Mouse (Mus musculus) cerebellum, adult 2 months (tissue): ENCODE results near the gene Atp1a1. TPM values are rescaled to one million over a fixed set of nuclear protein-coding genes. Genes with fewer than 3 reads are reported as not detected.
A peak's percentile ranks its signal among the peaks of the same experiment; 100 is the strongest.

ENCODE experiments used
- DNase-seq, 2 experiments: peaks; one replicate each; pipeline ENCODE4 v3.0.0; 2021
- H3K27ac ChIP-seq: fragments of 200-500 bp; 2 replicates; pipeline ENCODE4 v1.5.1; 2012; ENCODE audit warnings: low read length, control low read depth, inconsistent platforms; ENCODE audit not compliant: insufficient read depth
- H3K27me3 ChIP-seq: fragments of 200-500 bp; 2 replicates; pipeline ENCODE4 v1.6.1; 2012; ENCODE audit warnings: inconsistent platforms, mild to moderate bottlenecking, low read length, moderate library complexity; ENCODE audit not compliant: control insufficient read depth, insufficient read depth
- H3K4me1 ChIP-seq: fragments of 200-500 bp; 2 replicates; pipeline ENCODE4 v1.6.1; 2011; ENCODE audit warnings: low read length; ENCODE audit not compliant: control insufficient read depth, insufficient read depth
- H3K4me3 ChIP-seq: fragments of 200-500 bp; replicated peaks from 2 replicates; pipeline ENCODE3; 2011; ENCODE audit warnings: mild to moderate bottlenecking, low read depth, low read length, control low read depth; ENCODE audit not compliant: insufficient read depth
- CTCF ChIP-seq: fragments of 200-500 bp; IDR thresholded peaks from 2 replicates; pipeline ENCODE4 v1.5.1; 2011; ENCODE audit warnings: low read depth, mild to moderate bottlenecking, control low read depth, low read length, moderate library complexity, borderline replicate concordance; ENCODE audit not compliant: insufficient read depth
- POLR2A ChIP-seq: fragments of 200-500 bp; IDR thresholded peaks from 2 replicates; pipeline ENCODE4 v1.6.1; 2011; ENCODE audit warnings: low read length, control low read depth, borderline replicate concordance; ENCODE audit not compliant: insufficient read depth
- WGBS: fragments of 180-500 bp; shearing (Covaris S2); methylation state at CpG from one replicate; pipeline ENCODE4 v1.1.7; 2018; 5-methylcytosine and 5-hydroxymethylcytosine counted together
- polyA plus RNA-seq: library from polyadenylated mRNA; depleted of rRNA; stranded (reverse); fragments of >200 nt; gene quantifications from 2 replicates; pipeline ENCODE4 v1.2.3, GENCODE M21; 2012; rRNA removed

Atp1a1 gene
- polyA plus RNA-seq, 1 experiment = 826 TPM

DNA sequence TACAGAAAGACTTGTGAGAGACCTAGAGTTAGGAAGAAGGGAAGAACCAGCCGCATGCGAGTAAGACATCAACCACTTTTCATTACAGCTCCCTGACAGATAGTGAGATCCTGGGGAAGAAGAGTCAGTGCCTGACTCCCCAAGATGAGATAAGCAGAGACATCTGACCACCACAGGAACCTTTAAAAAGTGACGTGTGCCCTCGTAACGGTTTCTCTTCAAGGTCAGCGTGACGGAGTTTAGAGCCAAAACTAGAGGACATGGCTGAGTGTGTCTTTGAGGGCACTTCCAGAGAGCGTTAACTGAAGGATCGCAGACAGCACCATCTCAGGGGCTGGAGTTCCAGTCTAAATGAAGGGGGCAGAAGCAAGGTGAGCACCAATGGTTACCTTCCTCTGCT is 70.2 kb downstream of the Atp1a1 start:
- no peak overlapping the region for H3K27ac ChIP-seq
- H3K4me3 ChIP-seq = no peak overlapping the region
- TF ChIP-seq CTCF (no peak), POLR2A (no peak)
- H3K27me3 ChIP-seq = no peaks in the 10 kb centered on the region
- peaks cover 8% of the 10 kb centered on the region for H3K4me1 ChIP-seq
- no peak for DNase-seq
- 95% methylated on average over 9 of the region's 9 CpGs for WGBS

DNA sequence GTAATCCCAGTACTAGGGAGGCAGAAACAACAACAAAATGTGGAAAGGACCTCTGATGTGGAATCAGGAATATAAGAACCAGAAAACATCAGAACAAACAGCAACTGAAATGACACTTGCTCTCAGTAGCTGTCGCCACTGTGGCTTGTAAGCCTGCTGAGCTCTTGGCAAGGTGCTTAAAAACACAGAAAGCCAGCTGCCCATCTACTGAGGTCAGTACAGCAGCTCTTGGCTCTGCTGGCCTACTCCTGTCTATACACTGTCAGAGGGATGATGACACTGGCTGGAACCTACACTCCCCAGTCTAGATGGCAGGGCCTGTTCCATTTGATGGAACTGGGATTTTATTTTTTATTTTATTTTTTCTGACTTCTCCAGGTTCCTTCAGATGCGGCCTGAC is 71.1 kb downstream of the Atp1a1 start:
- Histone ChIP-seq H3K4me3 (no peak overlapping the region), H3K27ac (no peak overlapping the region), H3K4me1 (peaks cover 8% of the 10 kb centered on the region), H3K27me3 (no peaks in the 10 kb centered on the region)
- peak; percentile 34 to 51 for DNase-seq
- no peak for TF ChIP-seq CTCF
- no peak for TF ChIP-seq POLR2A
- WGBS = 45% methylated on average over 2 of the region's 2 CpGs

- TF ChIP-seq CTCF (no peak), POLR2A (no peak)
- no peak overlapping the region for H3K4me3 ChIP-seq
- no peak overlapping the region for H3K27ac ChIP-seq
- no peaks in the 10 kb centered on the region for H3K27me3 ChIP-seq
- 85% methylated on average over 10 of the region's 10 CpGs for WGBS
- DNase-seq = no peak
- peaks cover 8% of the 10 kb centered on the region for H3K4me1 ChIP-seq
These were observed 73.6 kb downstream of the Atp1a1 start for GRCm38 (mm10) chr3:101530928-101531327.

GRCm38 (mm10) chr3:101528900-101529594 is 75.4 kb downstream of the Atp1a1 start:
- no peak overlapping the region for H3K4me3 ChIP-seq
- 49% methylated on average over 8 of the region's 8 CpGs for WGBS
- TF ChIP-seq POLR2A = no peak
- no peak for TF ChIP-seq CTCF
- peaks cover 8% of the 10 kb centered on the region for H3K4me1 ChIP-seq
- H3K27me3 ChIP-seq = no peaks in the 10 kb centered on the region
- DNase-seq = no peak
- H3K27ac ChIP-seq = no peak overlapping the region

DNA sequence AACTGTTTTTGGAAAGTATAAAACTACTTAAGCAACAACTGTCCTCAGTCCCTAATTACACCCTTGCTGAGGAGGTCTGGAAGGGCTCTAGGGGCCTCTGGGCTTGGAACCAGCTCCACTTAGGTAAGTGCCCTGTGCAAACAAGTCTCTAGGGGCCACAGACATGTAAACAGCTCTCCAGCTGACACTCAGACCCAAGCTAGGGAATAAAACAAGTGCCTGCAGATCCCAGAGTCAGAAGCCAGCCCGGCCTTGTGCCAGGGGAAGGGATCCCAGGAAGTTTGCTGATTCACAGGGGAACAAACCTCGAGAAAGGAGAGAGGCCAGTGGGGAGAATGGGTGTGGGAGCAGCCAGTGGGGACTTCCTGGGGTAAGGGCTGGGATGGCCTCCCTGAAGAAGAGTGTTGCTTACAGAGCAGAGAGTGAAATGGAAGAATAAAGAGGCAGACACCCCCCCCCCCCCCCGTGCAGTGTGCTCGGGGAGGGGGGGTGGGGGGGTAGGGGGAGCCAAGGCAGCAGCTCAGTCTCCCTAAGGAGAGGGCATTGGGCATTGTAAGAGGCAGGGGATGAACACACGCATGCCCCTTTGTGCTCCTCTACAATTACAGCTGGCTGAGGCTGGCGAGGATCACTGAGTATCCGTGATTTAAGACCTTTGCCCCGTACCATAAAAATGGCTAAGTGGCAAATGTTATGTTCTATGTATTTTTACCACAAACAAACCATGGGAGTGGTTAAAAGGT is 76.2 kb downstream of the Atp1a1 start:
- Histone ChIP-seq H3K4me1 (peaks cover 6% of the 10 kb centered on the region), H3K4me3 (no peak overlapping the region), H3K27ac (no peak overlapping the region), H3K27me3 (no peaks in the 10 kb centered on the region)
- DNase-seq = no peak
- 57% methylated on average over 8 of the region's 8 CpGs for WGBS
- TF ChIP-seq CTCF (no peak), POLR2A (no peak)

DNA sequence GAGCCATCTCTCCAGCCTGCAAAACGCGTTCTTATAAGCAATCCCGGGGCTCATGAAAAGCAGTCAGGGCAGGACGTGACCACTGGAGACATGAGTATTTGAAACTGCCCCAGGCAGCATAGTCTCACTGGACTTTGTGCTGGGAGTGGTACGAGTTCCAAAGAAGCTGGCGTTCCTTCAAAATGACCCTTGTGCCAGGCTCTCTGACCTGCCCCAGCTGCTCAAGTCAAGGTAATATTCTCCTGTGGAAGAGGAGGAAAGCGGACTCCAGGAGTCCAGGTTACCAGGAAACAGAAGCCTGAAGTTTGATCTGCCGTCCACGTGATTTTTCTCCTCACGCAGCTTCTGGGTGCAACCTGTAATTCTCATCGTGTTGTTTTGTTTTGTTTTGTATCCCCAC is 77.9 kb downstream of the Atp1a1 start:
- Histone ChIP-seq H3K27ac (no peak overlapping the region), H3K4me3 (no peak overlapping the region), H3K27me3 (no peaks in the 10 kb centered on the region), H3K4me1 (peaks cover 5% of the 10 kb centered on the region; the same call in 1 of the 2 replicates)
- TF ChIP-seq CTCF (no peak), POLR2A (no peak)
- 71% methylated on average over 11 of the region's 11 CpGs for WGBS
- no peak for DNase-seq

Other genes starting within 250 kb of the Atp1a1 start
- gene Igsf3, start 227.6 kb downstream of the Atp1a1 start, polyA plus RNA-seq = 4.3 and 5.1 TPM in 2 replicates
- 0.06 and 0.16 TPM in 2 replicates for gene Mab21l3, start 244.3 kb upstream of the Atp1a1 start, polyA plus RNA-seq